Mouse (Mus musculus) liver, embryonic 14.5 days (tissue): Measurements from ENCODE around the gene Spaca1. TPM values are rescaled to one million over a fixed set of nuclear protein-coding genes. Genes with fewer than 3 reads are reported as not detected.
"Not testable (repeated sequence)": the region's sequence is repeated elsewhere in the genome, so short reads cannot be mapped to it uniquely, and the experiment has no call there.

ENCODE experiments used
- ATAC-seq: fragments of 200-750 bp; cut with Nextera tagmentation; 2 replicates; pipeline ENCODE4 v1.8.0; 2017; ENCODE audit warnings: moderate number of reproducible peaks, mild to moderate bottlenecking, moderate library complexity; ENCODE audit not compliant: insufficient read depth
- DNase-seq, 3 experiments: peaks; one replicate each; pipeline ENCODE4 v3.0.0-alpha.2; 2012 to 2013; ENCODE audit warnings: low read depth in 3 of 3, low spot score in 3 of 3
- H3K27ac ChIP-seq: fragments of 300-500 bp; sonication (generic); 2 replicates; pipeline ENCODE4 v1.5.1; 2014; ENCODE audit warnings: moderate library complexity, mild to moderate bottlenecking, control low read depth, inconsistent platforms
- H3K27me3 ChIP-seq: fragments of 300-500 bp; sonication (generic); 2 replicates; pipeline ENCODE4 v1.6.1; 2014; ENCODE audit warnings: mild to moderate bottlenecking, low read length, moderate library complexity; ENCODE audit not compliant: control insufficient read depth, insufficient read depth
- H3K36me3 ChIP-seq: fragments of 300-500 bp; sonication (generic); replicated peaks from 2 replicates; pipeline ENCODE4 v1.6.1; 2014; ENCODE audit warnings: low read depth; ENCODE audit not compliant: control insufficient read depth, insufficient read depth
- H3K4me1 ChIP-seq, 2 experiments: fragments of 200-500 bp in 1 of 2; fragments of 300-500 bp in 1 of 2; sonication (generic) in 1 of 2; replicated peaks; 2 replicates each; pipeline ENCODE4 v1.6.1; 2012 to 2014; ENCODE audit warnings: antibody characterized with exemption in 1 of 2, inconsistent platforms in 1 of 2, low read length in 1 of 2; ENCODE audit not compliant: control insufficient read depth in 2 of 2, insufficient read depth in 2 of 2
- H3K4me2 ChIP-seq: fragments of 300-500 bp; sonication (generic); 2 replicates; pipeline ENCODE4 v1.6.1; 2014; ENCODE audit warnings: low read depth, mild to moderate bottlenecking, control low read depth, moderate library complexity
- H3K4me3 ChIP-seq, 2 experiments: fragments of 200-500 bp in 1 of 2; fragments of 300-500 bp in 1 of 2; sonication (generic) in 1 of 2; 2 replicates each; pipeline ENCODE4 v1.5.1; 2012 to 2014; ENCODE audit warnings: low read depth in 2 of 2, low read length in 2 of 2, mild to moderate bottlenecking in 2 of 2, control low read depth in 1 of 2, inconsistent platforms in 1 of 2, moderate library complexity in 1 of 2; ENCODE audit not compliant: insufficient read depth in 1 of 2
- H3K9ac ChIP-seq: fragments of 300-500 bp; sonication (generic); replicated peaks from 2 replicates; pipeline ENCODE4 v1.6.1; 2014; ENCODE audit warnings: mild to moderate bottlenecking, control low read depth, moderate library complexity
- H3K9me3 ChIP-seq: fragments of 300-500 bp; sonication (generic); 2 replicates; pipeline ENCODE4 v1.6.1; 2016; ENCODE audit warnings: low read length, mixed read lengths; ENCODE audit not compliant: control insufficient read depth
- CTCF ChIP-seq: IDR thresholded peaks from 2 replicates; pipeline ENCODE4 v1.5.1; 2016; ENCODE audit warnings: antibody characterized with exemption, low read depth, control low read depth
- EP300 ChIP-seq: IDR thresholded peaks from 2 replicates; pipeline ENCODE4 v1.6.1; 2016; ENCODE audit warnings: antibody characterized with exemption, low read depth
- WGBS: fragments of 180-500 bp; shearing (Covaris S2); extraction: QIAGEN DNeasy Blood & Tissue Kit; methylation state at CpG from one replicate; pipeline ENCODE4 v1.1.7; 2014; ENCODE audit not compliant: insufficient replicate concordance; 5-methylcytosine and 5-hydroxymethylcytosine counted together
- polyA plus RNA-seq, 2 experiments: library from polyadenylated mRNA; depleted of rRNA in 1 of 2; stranded (reverse) in 1 of 2; unstranded in 1 of 2; fragments of >200 nt; fragmentation: Nextera tagmentation in 1 of 2; extraction: Ambion mirVana in 1 of 2; gene quantifications; 2 replicates each; pipeline versions ENCODE4 v1.2.1 to v1.2.3; 2012 to 2014

Spaca1 gene
- polyA plus RNA-seq (2012; rRNA removed) (0.05 and 0.08 TPM in 2 replicates), polyA plus RNA-seq (2014; fragmentation: Nextera tagmentation; extraction: Ambion mirVana) (0.17 TPM in 1 of 2 replicates, not detected in the other)

DNA sequence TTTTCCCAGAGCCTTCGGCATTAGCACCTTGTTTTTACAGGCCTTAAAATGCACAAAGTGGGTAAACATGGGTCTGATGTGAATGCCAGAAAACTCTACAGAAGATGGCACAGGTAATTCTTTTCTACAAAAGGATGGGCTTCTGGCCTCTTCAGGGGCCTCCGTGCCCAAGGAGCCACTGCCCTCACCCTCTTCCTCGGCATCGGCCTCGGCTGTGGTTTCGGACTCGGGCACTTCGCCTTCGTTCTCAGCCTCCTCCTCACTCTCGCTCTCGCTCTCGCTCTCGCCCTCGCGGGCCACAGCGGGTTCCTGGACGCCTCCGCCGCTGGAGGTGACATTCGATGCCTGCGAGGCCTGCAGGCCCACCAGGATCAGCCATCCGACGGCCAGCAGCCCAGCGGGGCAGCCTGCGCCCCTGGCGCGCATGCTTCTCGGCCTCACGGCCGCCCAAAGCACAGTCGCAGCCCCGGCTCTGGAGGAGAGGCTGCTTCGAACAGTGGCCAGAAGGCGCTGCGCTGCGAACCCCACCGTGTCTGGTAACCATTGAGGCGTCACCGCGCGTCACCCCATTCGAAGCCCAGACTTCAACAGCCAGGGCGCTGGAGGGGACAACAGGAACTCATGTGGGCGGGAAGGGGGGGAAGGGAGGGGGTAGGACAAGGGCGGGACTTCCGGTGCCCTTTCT, at the start of gene Spaca1:
TSS of gene Spaca1 (minus strand) at position 621 of the 685 bp plus-strand sequence.
- no peak for TF ChIP-seq EP300
- no peak for TF ChIP-seq CTCF
- no peaks in the 10 kb centered on the region for H3K36me3 ChIP-seq
- WGBS = 42% methylated on average over 46 of the region's 46 CpGs
- no peak within 1 kb of the TSS for H3K4me2 ChIP-seq
- H3K9me3 ChIP-seq = no peaks in the 10 kb centered on the region
- H3K27ac ChIP-seq = no peak within 1 kb of the TSS
- no peaks in the 10 kb centered on the region for H3K27me3 ChIP-seq
- ATAC-seq (no peak), DNase-seq (no peak)
- H3K4me1 ChIP-seq = no peaks in the 10 kb centered on the region
- no peak within 1 kb of the TSS for H3K4me3 ChIP-seq
- H3K9ac ChIP-seq = no peak within 1 kb of the TSS

DNA sequence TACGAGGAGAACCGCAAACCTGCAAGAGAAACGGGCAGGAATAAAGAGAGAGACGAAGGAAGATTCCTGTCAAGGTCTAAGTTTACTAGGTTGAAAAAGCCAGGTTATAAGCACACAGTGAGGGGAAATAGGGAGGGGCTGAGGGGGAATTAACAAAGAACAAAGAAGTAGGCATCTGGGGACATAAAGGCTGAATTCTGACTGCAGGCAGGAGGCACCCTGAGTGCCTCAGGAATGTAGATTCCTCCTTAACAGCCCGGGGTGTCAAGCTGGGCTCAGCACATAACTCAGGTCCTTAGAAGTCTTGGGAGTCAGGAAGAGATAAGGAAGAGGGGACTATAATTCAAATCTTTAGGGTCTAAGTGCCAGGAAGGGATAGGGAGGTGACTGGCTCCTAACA, 37.3 kb upstream of the Spaca1 start:
- not testable (repeated sequence) for H3K9ac ChIP-seq, H3K27me3 ChIP-seq, H3K36me3 ChIP-seq, H3K9me3 ChIP-seq, H3K4me3 ChIP-seq, H3K27ac ChIP-seq, DNase-seq, ATAC-seq, H3K4me1 ChIP-seq, H3K4me2 ChIP-seq
- 60% methylated on average over 5 of the region's 5 CpGs for WGBS

DNA sequence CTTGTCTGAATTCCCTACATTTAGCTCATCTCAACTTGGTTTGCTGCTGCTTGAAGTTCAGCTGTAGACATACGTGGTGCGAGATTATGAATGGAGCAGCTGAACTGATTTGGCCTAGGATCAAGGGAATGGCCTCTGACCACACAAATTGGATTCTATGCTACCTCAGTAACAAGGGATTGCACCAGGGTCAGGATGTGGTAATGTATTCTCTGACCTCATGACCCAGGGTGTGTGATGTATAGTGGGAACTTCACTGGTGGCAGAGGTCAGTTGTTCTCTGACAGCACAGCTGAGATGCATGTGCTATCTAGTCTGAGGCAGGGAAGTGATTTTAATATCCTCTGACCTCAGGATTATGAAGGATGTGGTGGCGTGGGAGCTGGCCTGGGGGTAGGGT, 31.1 kb upstream of the Spaca1 start:
- DNase-seq = peak in 1 of 3 experiments; percentile 2
- no peak overlapping the region for H3K9ac ChIP-seq
- no peaks in the 10 kb centered on the region for H3K4me1 ChIP-seq
- no peak overlapping the region for H3K4me3 ChIP-seq
- no peak for ATAC-seq
- no peaks in the 10 kb centered on the region for H3K9me3 ChIP-seq
- no peak overlapping the region for H3K27ac ChIP-seq
- no peaks in the 10 kb centered on the region for H3K27me3 ChIP-seq
- no peaks in the 10 kb centered on the region for H3K36me3 ChIP-seq
- no peak overlapping the region for H3K4me2 ChIP-seq
- no peak for TF ChIP-seq CTCF
- no peak for TF ChIP-seq EP300
- WGBS = 65% methylated on average over 3 of the region's 3 CpGs

DNA sequence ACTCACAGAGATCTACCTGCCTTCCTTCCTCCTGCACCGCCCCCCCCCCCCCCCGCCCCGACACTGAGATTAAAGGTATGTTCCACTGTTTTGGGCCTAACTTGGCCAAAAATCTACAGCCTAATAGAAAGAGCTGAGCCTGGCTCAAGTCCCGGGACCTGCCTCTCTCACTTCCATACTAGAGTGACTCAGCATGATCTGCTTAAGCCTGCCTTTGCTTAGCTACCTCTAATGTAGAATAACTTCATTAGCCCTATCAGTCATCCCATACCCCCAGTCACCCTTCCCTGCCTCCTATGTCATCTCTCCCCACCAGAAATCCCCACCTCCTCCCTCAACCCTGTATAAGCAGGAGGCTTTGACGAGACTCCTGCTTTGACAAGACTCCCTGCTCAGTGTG, 19.0 kb upstream of the Spaca1 start:
- Histone ChIP-seq H3K4me3 (no peak overlapping the region), H3K27me3 (no peaks in the 10 kb centered on the region), H3K27ac (no peak overlapping the region), H3K4me2 (no peak overlapping the region), H3K9ac (no peak overlapping the region), H3K36me3 (no peaks in the 10 kb centered on the region), H3K4me1 (no peaks in the 10 kb centered on the region), H3K9me3 (no peaks in the 10 kb centered on the region)
- TF ChIP-seq CTCF = no peak
- TF ChIP-seq EP300 = no peak
- 37% methylated on average over 3 of the region's 5 CpGs for WGBS
- DNase-seq (no peak), ATAC-seq (no peak)

DNA sequence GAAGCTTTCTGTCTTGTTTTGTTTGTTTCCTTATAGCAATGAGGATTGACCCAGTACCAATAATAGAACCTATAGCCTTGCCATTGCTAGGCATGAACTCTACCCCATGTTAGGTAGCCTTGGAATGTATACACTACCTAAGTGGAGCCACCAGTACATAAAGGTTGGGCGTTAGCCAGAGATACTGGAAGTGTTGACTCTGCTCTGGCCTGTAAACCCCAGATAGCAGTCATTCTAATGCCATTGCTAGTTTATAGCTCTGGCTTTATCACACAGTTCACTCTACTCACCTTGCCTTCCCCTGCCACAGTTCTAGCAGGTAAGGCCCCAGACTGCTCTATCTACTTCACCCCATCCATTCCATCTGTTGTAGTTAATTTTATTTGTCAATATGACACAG, 8.3 kb upstream of the Spaca1 start:
- Histone ChIP-seq H3K9me3 (no peaks in the 10 kb centered on the region), H3K9ac (no peak overlapping the region), H3K27ac (no peak overlapping the region), H3K36me3 (no peaks in the 10 kb centered on the region), H3K4me3 (no peak overlapping the region), H3K4me1 (no peaks in the 10 kb centered on the region), H3K4me2 (no peak overlapping the region), H3K27me3 (no peaks in the 10 kb centered on the region)
- no peak for DNase-seq
- TF ChIP-seq EP300 (no peak), CTCF (no peak)
- no peak for ATAC-seq
- WGBS = 29% methylated on average over 1 of the region's 1 CpGs
